Mouse (Mus musculus) frontal cortex, postnatal 36 days (tissue): ENCODE results near the gene Tmprss6.

ENCODE experiments used
- DNase-seq, 2 experiments: peaks; one replicate each; pipeline ENCODE4 v3.0.0; 2022; ENCODE audit warnings: low spot score in 2 of 2

Gene Tmprss6

DNA sequence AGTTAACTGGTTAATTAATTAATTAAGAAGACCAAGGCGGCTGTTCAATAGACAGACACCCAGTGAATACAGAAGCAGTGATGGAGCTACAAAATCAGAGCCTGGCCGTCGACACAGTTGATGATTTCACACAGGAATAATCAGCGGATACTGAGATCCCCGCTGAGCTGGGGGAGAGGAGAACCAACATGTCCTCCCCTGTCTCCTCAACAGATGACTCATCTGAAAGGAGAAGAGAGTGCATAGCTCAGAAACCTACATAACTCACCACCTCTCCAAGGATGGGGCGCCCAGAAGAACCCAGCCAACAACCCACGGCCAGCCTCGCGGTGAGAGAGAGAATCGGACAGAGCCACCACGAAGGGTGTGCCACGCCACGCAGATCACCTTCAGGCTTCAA is 48.0 kb downstream of the Tmprss6 start:
- DNase-seq, result no peak

DNA sequence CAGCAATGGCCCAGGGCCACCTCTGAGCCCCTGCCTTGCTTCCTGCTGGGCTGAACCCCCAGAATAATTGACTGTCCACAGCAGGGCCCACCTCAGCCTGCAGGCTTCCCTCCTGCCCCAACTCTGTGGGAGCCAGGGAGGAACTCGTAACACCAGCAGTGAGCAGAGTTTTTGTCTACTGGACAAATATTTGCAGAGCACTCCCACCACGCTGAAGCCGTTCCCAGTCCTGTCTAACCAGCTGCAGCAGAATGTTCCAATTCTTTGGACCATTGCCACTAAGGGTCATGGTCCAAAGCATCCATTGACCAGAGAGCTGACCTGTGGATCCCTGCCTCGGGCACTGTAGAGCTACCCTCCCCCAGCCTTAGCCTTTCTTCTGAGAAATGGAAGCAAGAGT is 51.5 kb downstream of the Tmprss6 start:
- DNase-seq, result no peak

DNA sequence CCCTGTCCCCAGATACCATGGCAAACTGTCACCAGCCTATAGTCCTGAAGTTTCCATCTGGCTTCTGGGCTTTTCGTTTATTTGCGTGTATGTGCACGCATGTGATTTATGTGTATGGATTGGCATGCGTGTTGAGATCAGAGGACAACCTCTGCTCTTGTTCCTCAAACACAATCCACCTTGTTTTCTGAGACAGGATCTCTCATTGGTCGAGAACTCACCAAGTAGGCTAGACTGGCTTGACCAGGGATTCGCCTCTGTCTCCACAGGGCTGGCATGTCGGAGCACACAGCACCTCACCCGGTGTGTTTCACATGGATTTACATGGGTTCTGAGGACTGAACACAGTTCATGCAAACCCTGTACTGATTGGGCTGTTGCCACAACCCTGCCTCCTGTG is 54.3 kb downstream of the Tmprss6 start:
- no peak for DNase-seq

DNA sequence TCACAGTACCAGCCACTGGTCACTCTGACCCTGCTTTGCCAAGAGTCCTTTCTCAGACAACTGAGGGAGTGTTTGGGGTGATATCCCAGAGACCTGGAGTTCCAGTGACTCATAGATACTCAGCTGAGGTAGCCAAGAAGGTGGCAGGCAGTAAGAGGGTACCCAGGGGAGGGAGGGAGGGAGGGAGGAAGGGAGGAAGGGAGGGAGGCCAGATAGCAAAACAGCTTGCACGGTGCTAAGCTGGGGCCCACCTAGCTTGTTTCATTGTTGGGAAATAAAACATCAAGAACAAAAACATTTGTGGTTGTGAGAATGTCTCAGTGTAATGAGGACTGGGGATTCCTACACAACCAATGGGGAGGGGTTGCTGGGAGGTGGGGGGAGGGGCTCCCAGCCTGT is 54.7 kb downstream of the Tmprss6 start:
- no peak for DNase-seq

DNA sequence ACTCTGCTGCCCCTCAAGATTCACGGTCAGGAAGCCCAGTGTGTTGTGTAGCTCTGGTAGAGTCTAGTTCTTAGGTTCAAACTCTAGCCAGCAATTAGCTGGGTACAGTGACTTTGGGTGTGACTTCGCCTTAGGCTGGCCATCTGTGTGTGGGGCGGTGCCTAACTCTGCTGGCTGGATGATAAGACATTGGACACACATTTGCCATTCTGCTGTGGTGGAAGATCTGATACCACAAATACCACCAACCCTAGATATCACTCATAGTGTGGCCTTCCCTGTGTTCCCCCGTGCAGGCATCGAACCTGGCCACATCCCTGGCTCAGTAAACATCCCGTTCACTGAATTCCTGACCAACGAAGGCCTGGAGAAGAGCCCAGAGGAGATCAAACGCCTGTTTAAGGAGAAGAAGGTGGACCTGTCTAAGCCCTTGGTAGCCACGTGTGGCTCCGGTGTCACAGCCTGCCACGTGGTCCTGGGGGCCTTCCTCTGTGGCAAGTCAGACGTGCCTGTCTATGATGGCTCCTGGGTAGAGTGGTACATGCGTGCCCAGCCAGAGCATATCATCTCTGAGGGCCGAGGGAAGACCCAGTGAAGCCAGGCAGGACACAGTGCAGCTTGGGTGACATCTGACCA is 55.2 kb downstream of the Tmprss6 start:
- no peak for DNase-seq

DNA sequence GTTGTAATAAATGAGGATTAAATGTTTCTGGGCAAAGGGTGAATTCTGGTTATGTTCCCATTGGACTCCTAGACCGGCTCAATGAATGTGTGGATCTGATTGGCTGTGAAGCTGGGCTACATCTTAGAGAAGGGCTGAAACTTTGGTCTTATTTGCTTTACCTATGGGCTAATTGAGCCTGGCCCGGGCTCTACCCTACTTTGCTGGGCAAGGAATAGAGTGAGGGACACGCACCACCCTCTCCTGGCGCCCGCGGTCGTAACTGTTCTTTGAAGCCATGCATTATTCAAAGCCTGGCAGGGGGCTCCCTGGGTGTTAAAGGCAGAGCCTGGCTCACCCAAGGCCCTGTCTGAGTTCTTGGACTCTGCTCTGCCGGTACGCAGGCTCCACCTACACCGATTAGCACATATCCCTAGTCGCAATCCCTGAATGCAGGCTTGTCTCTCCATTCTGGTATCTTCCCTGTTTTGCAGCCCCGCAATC is 58.8 kb downstream of the Tmprss6 start:
- DNase-seq, result no peak

DNA sequence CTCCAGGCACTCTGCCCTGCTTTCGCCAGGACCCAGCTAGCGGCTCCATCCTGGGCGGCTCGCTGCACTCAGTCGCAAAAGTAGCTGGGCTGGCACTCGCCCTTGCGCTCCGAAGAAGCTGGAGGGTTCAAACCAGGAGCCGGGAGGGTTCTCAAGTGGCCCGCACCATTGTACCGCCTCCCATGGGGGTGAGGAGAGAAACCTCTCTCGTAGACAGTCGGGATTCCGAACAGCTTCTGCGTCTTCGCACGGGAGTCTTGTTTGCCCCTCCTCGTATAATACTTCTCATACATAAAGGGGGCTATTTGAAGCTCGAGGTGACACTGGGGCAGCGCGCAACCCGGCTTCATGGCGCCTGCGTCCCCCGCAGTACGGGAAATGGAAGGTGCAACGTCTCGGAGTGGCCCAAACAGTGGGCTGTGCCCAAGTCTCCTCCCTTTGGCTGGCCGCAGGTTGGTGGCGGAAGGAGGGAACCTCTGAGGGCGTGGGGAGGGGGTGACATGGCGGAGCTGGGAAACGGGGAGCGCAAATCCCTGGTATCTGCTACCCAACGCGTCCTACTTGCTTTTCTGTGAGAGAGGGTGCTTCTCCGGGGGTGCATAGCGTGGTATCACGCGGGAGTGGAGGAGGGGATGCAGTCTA is 62.0 kb downstream of the Tmprss6 start, which contains the start of gene Mpst:
Gene Mpst (plus strand): TSS at position 124 of the 642 bp plus-strand sequence.
- DNase-seq, result peak; percentile 93

DNA sequence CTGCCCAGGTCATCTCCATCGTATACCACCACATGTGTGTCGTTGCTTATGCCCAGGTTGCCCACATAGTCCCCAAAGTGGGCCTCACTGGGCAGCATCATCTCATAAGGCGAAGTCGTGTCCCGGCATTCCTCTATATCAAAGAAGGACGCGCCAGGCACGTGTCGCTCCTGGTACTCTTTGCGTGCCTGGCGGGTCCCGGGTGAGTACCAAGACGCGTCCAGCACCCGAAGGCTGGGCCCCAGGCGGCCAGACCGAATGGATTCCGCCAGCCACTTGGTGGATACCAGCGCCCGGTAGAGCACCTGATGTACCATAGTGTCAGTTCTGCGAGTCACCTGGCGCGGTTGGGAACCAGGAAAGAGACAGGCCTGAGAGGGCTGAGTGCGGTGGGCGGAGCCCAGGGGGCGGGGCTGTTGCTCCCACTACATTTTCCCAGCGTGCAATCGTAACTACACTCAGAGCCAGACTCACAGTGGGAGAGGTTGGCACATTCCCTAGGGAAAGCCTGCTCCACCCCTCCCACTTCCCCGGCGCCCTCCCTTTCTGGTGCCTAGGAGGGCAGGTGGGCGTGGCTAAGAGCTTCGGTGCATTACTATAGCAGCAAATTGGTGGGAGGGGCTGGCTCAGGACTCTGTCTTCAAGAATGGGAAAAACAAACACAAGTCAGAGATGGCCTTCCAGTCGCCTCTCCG is 62.8 kb downstream of the Tmprss6 start, which contains the start of gene Tst:
Gene Tst (minus strand): TSS at position 391 of the 695 bp plus-strand sequence.
- DNase-seq, result peak; percentile 81 to 91

DNA sequence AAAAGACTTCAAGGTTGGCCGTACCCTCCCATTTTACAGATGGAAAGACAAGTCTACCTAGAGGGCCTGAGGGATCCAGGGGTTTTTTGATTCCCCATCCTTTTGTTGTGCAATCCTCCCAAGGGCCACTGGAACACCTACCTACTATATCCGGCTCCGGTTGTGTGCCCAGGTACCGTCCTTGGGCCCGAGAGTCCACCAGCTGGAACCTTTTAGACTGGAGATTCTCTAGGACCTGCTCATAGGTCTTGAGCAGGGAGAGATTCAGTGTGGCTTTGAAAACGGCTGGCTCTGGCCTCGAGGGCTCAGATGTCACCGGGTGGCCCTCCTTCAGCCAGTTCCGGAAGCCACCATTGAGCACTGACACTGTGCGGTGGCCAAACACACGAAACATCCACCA is 63.3 kb downstream of the Tmprss6 start:
- no peak for DNase-seq

DNA sequence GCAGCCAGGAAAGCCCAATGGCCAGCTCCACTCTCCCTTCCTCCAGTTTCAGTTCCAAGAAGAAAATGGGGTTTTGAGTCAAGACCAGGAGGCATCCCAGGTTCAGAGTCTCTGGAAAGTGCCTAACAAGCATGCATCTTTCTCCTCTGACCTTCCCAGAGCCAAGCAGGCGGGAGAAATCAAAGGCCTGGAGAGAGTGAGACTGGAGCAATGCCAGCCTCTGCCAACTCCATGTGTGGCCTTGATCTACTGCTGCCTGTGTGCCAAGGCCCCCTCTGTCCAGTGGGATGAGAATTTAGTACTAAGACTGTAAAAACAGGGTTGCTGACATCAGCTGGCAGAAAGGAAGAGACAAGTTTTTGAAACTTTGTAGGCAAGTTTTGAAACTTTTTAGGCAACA is 64.5 kb downstream of the Tmprss6 start:
- DNase-seq, result no peak

DNA sequence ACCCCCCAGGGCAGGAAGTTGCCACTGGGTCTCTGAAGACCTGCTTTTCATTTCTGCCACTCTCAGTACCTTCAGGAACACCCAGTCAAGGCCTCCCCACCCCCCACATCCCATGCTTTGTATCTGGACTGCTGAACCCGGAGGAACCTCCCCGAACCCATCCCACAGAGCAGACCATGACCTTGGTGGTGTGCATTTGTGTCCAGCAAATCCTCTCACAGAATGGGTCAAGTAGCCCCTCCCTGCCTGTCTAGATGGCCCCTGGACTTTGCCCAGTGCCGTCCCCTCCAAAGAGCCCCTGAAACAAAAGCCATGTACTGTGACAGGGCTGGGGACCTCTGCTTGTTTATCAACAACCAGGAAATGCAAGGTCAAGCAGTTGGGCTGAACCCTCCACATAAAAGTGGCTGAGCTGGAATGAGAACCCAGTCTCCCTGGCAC is 65.1 kb downstream of the Tmprss6 start:
- no peak for DNase-seq

DNA sequence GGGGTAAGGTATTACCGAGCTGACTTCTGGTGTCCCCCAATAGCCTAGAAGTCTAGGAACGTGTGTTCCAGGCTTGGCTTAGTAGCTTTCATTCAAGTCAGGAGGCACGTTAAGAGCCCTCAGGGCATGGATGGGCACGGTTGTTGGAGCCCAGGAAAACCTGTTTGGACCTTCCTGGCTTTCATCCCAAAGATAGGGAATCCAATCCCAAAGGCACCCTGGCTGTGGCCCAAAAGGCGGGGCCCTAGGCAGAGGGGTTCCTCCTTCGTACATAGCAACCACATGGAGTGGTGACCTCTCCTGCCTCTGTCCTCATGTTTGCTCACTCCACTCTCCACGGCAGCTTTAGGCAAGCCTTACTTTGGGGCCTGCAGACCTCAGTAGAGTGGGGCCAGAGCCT is 66.0 kb downstream of the Tmprss6 start:
- no peak for DNase-seq

DNA sequence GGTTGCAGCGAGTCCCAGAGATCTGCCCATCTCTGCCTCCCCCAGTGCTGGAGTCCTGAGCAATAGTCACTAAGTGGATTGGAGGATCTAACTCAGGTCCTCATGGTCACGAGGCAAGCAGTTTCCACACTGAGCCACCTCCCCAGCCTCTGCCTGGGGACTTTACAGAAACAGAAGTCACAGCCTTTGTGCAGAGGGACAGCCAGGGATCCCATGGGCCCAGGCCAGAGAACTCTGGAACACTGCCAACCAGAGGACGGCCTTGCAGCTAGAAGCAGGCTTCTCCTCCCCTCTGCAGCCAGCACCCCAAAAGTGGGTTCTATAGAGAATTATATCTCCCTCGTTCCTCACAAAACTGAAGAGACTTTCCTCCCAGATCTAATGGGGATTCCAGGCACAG is 66.5 kb downstream of the Tmprss6 start:
- DNase-seq, result peak in 1 of 2 experiments; percentile 42

DNA sequence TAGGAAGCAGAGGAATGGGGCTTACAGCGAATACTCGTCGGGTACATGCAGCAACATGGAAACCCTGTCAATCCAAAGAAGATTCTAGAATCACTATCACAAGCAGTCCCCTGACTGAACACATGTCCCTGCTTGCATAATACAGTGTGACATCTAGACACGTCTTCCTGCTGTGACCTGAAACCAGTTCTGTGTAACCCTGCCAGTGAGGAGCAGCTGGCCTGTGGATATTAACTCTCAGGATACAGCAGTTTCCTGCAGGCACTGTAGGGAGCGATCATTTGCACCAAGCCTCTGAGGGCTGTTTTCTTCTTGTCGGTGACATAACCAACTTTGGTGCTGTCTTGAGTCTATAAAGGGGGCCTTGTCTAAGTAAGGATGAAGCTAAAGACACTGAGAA is 67.1 kb downstream of the Tmprss6 start:
- DNase-seq, result no peak

DNA sequence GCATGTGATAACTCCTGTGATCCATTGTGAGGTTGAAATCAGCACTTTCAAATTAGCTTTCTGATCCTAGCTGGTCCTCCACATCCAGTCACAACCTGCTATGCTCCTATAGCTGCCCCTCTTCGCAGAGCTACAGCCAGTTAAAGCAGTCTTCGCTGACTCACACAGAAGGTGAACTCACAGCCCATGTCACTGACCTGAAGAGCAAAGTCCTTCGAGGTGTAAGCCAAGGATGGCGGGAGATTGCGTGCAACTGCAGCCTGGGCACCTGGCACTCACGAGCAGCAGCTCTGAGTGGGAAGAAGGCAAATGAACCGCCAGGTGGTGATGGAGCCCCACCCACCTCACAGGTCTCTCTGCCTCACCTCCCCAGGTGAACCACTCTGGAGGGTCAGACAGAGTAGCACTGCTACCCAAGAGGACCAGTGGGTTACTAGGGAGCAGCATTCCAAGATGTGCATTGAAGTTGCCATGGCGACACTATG is 72.9 kb downstream of the Tmprss6 start, which contains the start of gene Tex33:
Gene Tex33 (minus strand): TSS at position 435 of the 485 bp plus-strand sequence.
- DNase-seq, result no peak

DNA sequence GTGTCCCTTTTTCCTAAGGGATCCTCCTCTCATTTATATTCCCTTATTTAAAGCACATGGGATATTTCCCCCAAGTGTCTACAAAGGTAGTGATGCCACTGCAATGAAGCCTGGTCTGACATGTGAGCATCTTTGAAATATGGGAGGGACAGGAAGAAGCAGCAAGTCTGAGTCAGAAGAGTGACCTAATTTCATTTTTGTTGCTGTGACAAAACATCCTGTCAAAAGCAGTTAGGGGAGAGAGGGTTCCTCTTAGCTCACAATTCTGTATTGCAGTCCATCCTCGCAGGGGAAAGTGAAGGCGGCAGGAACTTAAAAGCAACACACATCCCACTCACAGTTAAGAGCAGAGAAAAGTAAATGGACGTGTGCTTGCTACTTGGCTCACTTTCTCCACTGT is 77.6 kb downstream of the Tmprss6 start:
- DNase-seq, result no peak
